Mouse (Mus musculus): ENCODE results near the gene BC048507. TPM values are rescaled to one million over a fixed set of nuclear protein-coding genes. Genes with fewer than 3 reads are reported as not detected.

The BC048507 gene
- total RNA-seq, 1 experiment = not detected

- Histone ChIP-seq H3K27ac (ENCODE audit: insufficient read depth, low read depth, low read length, poor library complexity, severe bottlenecking) (no peak overlapping the region), H3K4me3 (ENCODE audit: insufficient read depth in 1 of 2, low read depth in 1 of 2, low read length in 2 of 2, poor library complexity in 1 of 2, severe bottlenecking in 1 of 2) (no peak overlapping the region), H3K36me3 (ENCODE audit: control insufficient read depth, insufficient read depth, low read length, poor library complexity, severe bottlenecking) (no peaks in the 10 kb centered on the region), H3K9ac (ENCODE audit: insufficient read depth, low read depth, low read length, poor library complexity, severe bottlenecking) (no peak overlapping the region), H3K4me1 (ENCODE audit: control insufficient read depth in 2 of 2, insufficient read depth in 2 of 2, low read length in 2 of 2, poor library complexity in 1 of 2) (peaks cover 4 to 15% of the 10 kb centered on the region in 2 experiments; a peak in 3 of 4 replicates), H3K9me3 (ENCODE audit: control insufficient read depth, insufficient read depth, low read depth, low read length) (no peaks in the 10 kb centered on the region)
- in situ Hi-C loops (cut with MboI; ENCODE audit: low sequenced_read_pairs in 2 of 2, unreplicated experiment in 2 of 2) = no loop called here
- DNase-seq (ENCODE audit: low read depth, low spot score) = no peak
- TF ChIP-seq MAFK (IDR thresholded peaks at IDR 0.05; ENCODE audit: insufficient read depth, low read depth, low read length) = no peak
- TF ChIP-seq CHD2 (IDR thresholded peaks at IDR 0.05; ENCODE audit: low read depth, low read length) = no peak
- no peak for TF ChIP-seq ZNF384 (IDR thresholded peaks at IDR 0.05; ENCODE audit: low read depth, low read length)
- TF ChIP-seq ZC3H11A (IDR thresholded peaks at IDR 0.05; ENCODE audit: borderline replicate concordance, low read depth, low read length) = no peak
- no peak for TF ChIP-seq HCFC1 (IDR thresholded peaks at IDR 0.05; ENCODE audit: borderline replicate concordance, insufficient read depth, low read length)
Measured at GRCm38 (mm10) chr13:67853130-67853529, 10.0 kb upstream of the BC048507 start.

DNA sequence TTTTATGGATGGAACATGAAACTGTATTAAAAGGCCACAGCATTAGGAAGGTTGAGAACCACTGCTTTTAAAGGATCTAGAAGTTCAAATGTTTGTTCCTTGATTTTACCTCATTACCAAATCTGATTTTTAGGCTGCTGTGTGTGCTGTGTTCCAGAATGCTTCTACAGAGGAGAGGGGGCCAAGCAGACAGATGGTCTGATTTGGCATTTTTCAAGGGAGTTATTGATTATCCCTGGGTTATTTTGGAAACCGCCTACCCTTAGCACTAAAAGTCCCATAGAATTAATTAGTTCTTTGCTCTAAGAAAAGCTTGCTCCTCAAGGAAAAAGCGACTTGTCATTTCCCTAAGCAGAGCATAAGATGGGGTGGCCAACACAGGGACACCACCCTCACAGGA lies 9.1 kb upstream of the BC048507 start:
- DNase-seq (ENCODE audit: low read depth, low spot score) = no peak
- Histone ChIP-seq H3K27ac (ENCODE audit: insufficient read depth, low read depth, low read length, poor library complexity, severe bottlenecking) (no peak overlapping the region), H3K9me3 (ENCODE audit: control insufficient read depth, insufficient read depth, low read depth, low read length) (no peaks in the 10 kb centered on the region), H3K4me3 (ENCODE audit: insufficient read depth in 1 of 2, low read depth in 1 of 2, low read length in 2 of 2, poor library complexity in 1 of 2, severe bottlenecking in 1 of 2) (no peak overlapping the region), H3K36me3 (ENCODE audit: control insufficient read depth, insufficient read depth, low read length, poor library complexity, severe bottlenecking) (no peaks in the 10 kb centered on the region), H3K9ac (ENCODE audit: insufficient read depth, low read depth, low read length, poor library complexity, severe bottlenecking) (no peak overlapping the region), H3K4me1 (ENCODE audit: control insufficient read depth in 2 of 2, insufficient read depth in 2 of 2, low read length in 2 of 2, poor library complexity in 1 of 2) (peaks cover 4 to 17% of the 10 kb centered on the region in 2 experiments; a peak in 3 of 4 replicates)
- in situ Hi-C loops (cut with MboI; ENCODE audit: low sequenced_read_pairs in 2 of 2, unreplicated experiment in 2 of 2) = no loop called here
- TF ChIP-seq HCFC1 (IDR thresholded peaks at IDR 0.05; ENCODE audit: borderline replicate concordance, insufficient read depth, low read length) (no peak), ZNF384 (IDR thresholded peaks at IDR 0.05; ENCODE audit: low read depth, low read length) (no peak), ZC3H11A (IDR thresholded peaks at IDR 0.05; ENCODE audit: borderline replicate concordance, low read depth, low read length) (no peak), CHD2 (IDR thresholded peaks at IDR 0.05; ENCODE audit: low read depth, low read length) (no peak)

- H3K4me1 ChIP-seq (ENCODE audit: control insufficient read depth in 2 of 2, insufficient read depth in 2 of 2, low read length in 2 of 2, poor library complexity in 1 of 2) = peaks cover 4 to 12% of the 10 kb centered on the region in 2 experiments; a peak in 3 of 4 replicates
- TF ChIP-seq HCFC1 (IDR thresholded peaks at IDR 0.05; ENCODE audit: borderline replicate concordance, insufficient read depth, low read length) (no peak), CHD2 (IDR thresholded peaks at IDR 0.05; ENCODE audit: low read depth, low read length) (no peak), ZNF384 (IDR thresholded peaks at IDR 0.05; ENCODE audit: low read depth, low read length) (no peak), ZC3H11A (IDR thresholded peaks at IDR 0.05; ENCODE audit: borderline replicate concordance, low read depth, low read length) (no peak), MAFK (IDR thresholded peaks at IDR 0.05; ENCODE audit: insufficient read depth, low read depth, low read length) (no peak)
- H3K4me3 ChIP-seq (ENCODE audit: insufficient read depth in 1 of 2, low read depth in 1 of 2, low read length in 2 of 2, poor library complexity in 1 of 2, severe bottlenecking in 1 of 2) = no peak overlapping the region
- in situ Hi-C loops (cut with MboI; ENCODE audit: low sequenced_read_pairs in 2 of 2, unreplicated experiment in 2 of 2) = no loop called here
- no peaks in the 10 kb centered on the region for H3K36me3 ChIP-seq (ENCODE audit: control insufficient read depth, insufficient read depth, low read length, poor library complexity, severe bottlenecking)
- no peak for DNase-seq (ENCODE audit: low read depth, low spot score)
- no peak overlapping the region for H3K27ac ChIP-seq (ENCODE audit: insufficient read depth, low read depth, low read length, poor library complexity, severe bottlenecking)
- no peaks in the 10 kb centered on the region for H3K9me3 ChIP-seq (ENCODE audit: control insufficient read depth, insufficient read depth, low read depth, low read length)
- no peak overlapping the region for H3K9ac ChIP-seq (ENCODE audit: insufficient read depth, low read depth, low read length, poor library complexity, severe bottlenecking)
Measured at GRCm38 (mm10) chr13:67857317-67857716, 5.8 kb upstream of the BC048507 start.

DNA sequence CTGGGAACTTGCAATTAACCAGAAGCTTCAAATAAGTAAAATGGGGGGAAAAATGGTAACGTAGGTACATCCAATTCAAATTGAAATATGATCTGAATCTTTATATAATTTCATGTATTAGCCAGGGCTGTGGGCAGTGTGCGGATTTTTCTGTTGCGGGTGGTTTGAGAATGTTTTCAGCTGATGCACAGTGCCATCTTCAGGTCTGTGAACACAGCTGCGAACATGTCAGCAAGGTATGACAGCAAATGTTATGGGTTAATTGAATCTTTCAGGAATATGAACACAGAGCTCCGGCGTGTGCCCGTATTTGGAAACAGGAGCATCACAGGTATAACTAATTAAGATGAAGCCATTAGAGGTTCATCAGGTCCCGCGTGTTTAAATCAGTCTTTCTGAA lies 618 bp upstream of the BC048507 start:
- no peak overlapping the region for H3K27ac ChIP-seq (ENCODE audit: insufficient read depth, low read depth, low read length, poor library complexity, severe bottlenecking)
- no peaks in the 10 kb centered on the region for H3K36me3 ChIP-seq (ENCODE audit: control insufficient read depth, insufficient read depth, low read length, poor library complexity, severe bottlenecking)
- no peak for TF ChIP-seq ZC3H11A (IDR thresholded peaks at IDR 0.05; ENCODE audit: borderline replicate concordance, low read depth, low read length)
- TF ChIP-seq MAFK (IDR thresholded peaks at IDR 0.05; ENCODE audit: insufficient read depth, low read depth, low read length) = no peak
- TF ChIP-seq ZNF384 (IDR thresholded peaks at IDR 0.05; ENCODE audit: low read depth, low read length) = no peak
- no peak for TF ChIP-seq HCFC1 (IDR thresholded peaks at IDR 0.05; ENCODE audit: borderline replicate concordance, insufficient read depth, low read length)
- TF ChIP-seq CHD2 (IDR thresholded peaks at IDR 0.05; ENCODE audit: low read depth, low read length) = no peak
- peaks cover 0 to 12% of the 10 kb centered on the region in 2 experiments; a peak in 3 of 4 replicates for H3K4me1 ChIP-seq (ENCODE audit: control insufficient read depth in 2 of 2, insufficient read depth in 2 of 2, low read length in 2 of 2, poor library complexity in 1 of 2)
- no peak for DNase-seq (ENCODE audit: low read depth, low spot score)
- no peak overlapping the region for H3K4me3 ChIP-seq (ENCODE audit: insufficient read depth in 1 of 2, low read depth in 1 of 2, low read length in 2 of 2, poor library complexity in 1 of 2, severe bottlenecking in 1 of 2)
- H3K9me3 ChIP-seq (ENCODE audit: control insufficient read depth, insufficient read depth, low read depth, low read length) = no peaks in the 10 kb centered on the region
- H3K9ac ChIP-seq (ENCODE audit: insufficient read depth, low read depth, low read length, poor library complexity, severe bottlenecking) = no peak overlapping the region
- in situ Hi-C loops (cut with MboI; ENCODE audit: low sequenced_read_pairs in 2 of 2, unreplicated experiment in 2 of 2) = no loop called here

Data from ES-E14 (cell line).